Mouse (Mus musculus) liver, embryonic 11.5 days (tissue): ENCODE results near the gene Dst. TPM values are rescaled to one million over a fixed set of nuclear protein-coding genes. Genes with fewer than 3 reads are reported as not detected.

Source experiments
- ATAC-seq: fragments of 200-750 bp; cut with Nextera tagmentation; replicated peaks from 2 replicates; pipeline ENCODE4 v1.8.0; 2017; ENCODE audit warnings: moderate number of reproducible peaks, mild to moderate bottlenecking, moderate TSS enrichment, moderate library complexity; ENCODE audit not compliant: low FRiP score
- DNase-seq: peaks from one replicate; pipeline ENCODE4 v3.0.0-alpha.2; 2017; ENCODE audit warnings: low spot score
- H3K27ac ChIP-seq: fragments of 300-500 bp; sonication (generic); 2 replicates; pipeline ENCODE4 v1.5.1; 2014; ENCODE audit warnings: mild to moderate bottlenecking, low read depth, low read length, control low read depth
- H3K27me3 ChIP-seq: fragments of 300-500 bp; sonication (generic); replicated peaks from 2 replicates; pipeline ENCODE4 v1.6.1; 2014; ENCODE audit warnings: low read length, mixed read lengths; ENCODE audit not compliant: control insufficient read depth, insufficient read depth
- H3K36me3 ChIP-seq: fragments of 300-500 bp; sonication (generic); 2 replicates; pipeline ENCODE4 v1.6.1; 2014; ENCODE audit warnings: mild to moderate bottlenecking, low read length, moderate library complexity, mixed read lengths; ENCODE audit not compliant: control insufficient read depth, insufficient read depth
- H3K4me1 ChIP-seq: fragments of 300-500 bp; sonication (generic); replicated peaks from 2 replicates; pipeline ENCODE4 v1.6.1; 2014; ENCODE audit warnings: low read length, mixed read lengths; ENCODE audit not compliant: control insufficient read depth, insufficient read depth
- H3K4me2 ChIP-seq: fragments of 300-500 bp; sonication (generic); 2 replicates; pipeline ENCODE4 v1.6.1; 2014; ENCODE audit warnings: mild to moderate bottlenecking, control low read depth, moderate library complexity
- H3K4me3 ChIP-seq: fragments of 300-500 bp; sonication (generic); 2 replicates; pipeline ENCODE4 v1.5.1; 2014; ENCODE audit warnings: low read depth, low read length, control low read depth
- H3K9ac ChIP-seq: fragments of 300-500 bp; sonication (generic); 2 replicates; pipeline ENCODE4 v1.6.1; 2014; ENCODE audit warnings: low read depth, low read length, control low read depth
- H3K9me3 ChIP-seq: fragments of 300-500 bp; sonication (generic); 2 replicates; pipeline ENCODE4 v1.6.1; 2016; ENCODE audit warnings: low read length, inconsistent platforms, mixed read lengths; ENCODE audit not compliant: control insufficient read depth
- WGBS: fragments of 180-500 bp; shearing (Covaris S2); extraction: QIAGEN DNeasy Blood & Tissue Kit; methylation state at CpG from one replicate; pipeline ENCODE4 v1.1.7; 2014; 5-methylcytosine and 5-hydroxymethylcytosine counted together
- polyA plus RNA-seq: library from polyadenylated mRNA; unstranded; fragments of >200 nt; fragmentation: Nextera tagmentation; extraction: Ambion mirVana; gene quantifications from 2 replicates; pipeline ENCODE4 v1.2.1, GENCODE M21; 2014

Gene Dst
- polyA plus RNA-seq, 1 experiment from 2014 or later = 9.4 TPM

DNA sequence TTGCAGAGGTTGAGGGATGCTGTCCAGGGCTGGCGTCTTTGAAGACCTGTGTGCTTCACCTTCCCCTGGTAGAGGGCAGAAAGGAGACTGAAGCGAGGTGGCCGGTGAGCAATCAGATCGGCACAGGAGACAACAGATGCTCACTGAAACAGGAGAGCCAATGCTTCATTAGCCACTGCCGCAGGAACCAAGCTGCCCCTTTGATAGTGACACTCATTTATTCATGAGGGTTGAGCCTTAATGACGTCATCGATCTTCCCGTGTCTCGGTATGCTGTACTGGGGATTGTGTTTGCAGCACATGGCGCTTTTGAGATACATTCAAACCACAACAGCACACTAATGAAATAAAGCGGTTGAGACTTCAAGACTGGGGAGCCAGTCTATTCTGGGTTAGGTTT, 250.8 kb downstream of the Dst start:
- Histone ChIP-seq H3K27me3 (no peaks in the 10 kb centered on the region), H3K27ac (no peak overlapping the region), H3K4me3 (no peak overlapping the region), H3K4me1 (no peaks in the 10 kb centered on the region), H3K9me3 (no peaks in the 10 kb centered on the region), H3K4me2 (no peak overlapping the region), H3K9ac (no peak overlapping the region), H3K36me3 (no peaks in the 10 kb centered on the region)
- no peak for DNase-seq
- WGBS = 77% methylated on average over 11 of the region's 11 CpGs
- no peak for ATAC-seq

DNA sequence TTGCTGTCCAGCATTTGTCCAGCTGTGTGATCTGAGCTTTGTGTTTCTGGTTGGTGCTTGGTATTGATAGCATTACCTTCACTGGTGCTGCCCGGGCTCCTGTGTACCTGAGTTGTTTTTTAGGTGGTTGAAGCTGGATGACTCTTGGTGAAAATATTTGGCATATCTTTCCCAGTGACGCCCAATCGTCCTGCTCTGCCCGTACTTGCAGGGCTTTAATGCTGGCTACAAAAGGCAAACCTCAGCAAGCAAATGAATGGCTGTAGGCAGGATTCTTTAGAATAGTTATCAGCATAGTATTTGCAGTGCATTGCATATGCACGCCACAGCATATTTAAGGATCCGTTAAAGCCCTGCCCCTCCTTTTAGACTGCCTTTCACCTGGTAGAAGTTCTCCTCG, 251.9 kb downstream of the Dst start:
- no peak overlapping the region for H3K4me3 ChIP-seq
- no peaks in the 10 kb centered on the region for H3K27me3 ChIP-seq
- WGBS = 82% methylated on average over 7 of the region's 7 CpGs
- no peak overlapping the region for H3K27ac ChIP-seq
- no peak for DNase-seq
- H3K9me3 ChIP-seq = no peaks in the 10 kb centered on the region
- H3K36me3 ChIP-seq = no peaks in the 10 kb centered on the region
- no peak for ATAC-seq
- no peak overlapping the region for H3K4me2 ChIP-seq
- H3K9ac ChIP-seq = no peak overlapping the region
- no peaks in the 10 kb centered on the region for H3K4me1 ChIP-seq

DNA sequence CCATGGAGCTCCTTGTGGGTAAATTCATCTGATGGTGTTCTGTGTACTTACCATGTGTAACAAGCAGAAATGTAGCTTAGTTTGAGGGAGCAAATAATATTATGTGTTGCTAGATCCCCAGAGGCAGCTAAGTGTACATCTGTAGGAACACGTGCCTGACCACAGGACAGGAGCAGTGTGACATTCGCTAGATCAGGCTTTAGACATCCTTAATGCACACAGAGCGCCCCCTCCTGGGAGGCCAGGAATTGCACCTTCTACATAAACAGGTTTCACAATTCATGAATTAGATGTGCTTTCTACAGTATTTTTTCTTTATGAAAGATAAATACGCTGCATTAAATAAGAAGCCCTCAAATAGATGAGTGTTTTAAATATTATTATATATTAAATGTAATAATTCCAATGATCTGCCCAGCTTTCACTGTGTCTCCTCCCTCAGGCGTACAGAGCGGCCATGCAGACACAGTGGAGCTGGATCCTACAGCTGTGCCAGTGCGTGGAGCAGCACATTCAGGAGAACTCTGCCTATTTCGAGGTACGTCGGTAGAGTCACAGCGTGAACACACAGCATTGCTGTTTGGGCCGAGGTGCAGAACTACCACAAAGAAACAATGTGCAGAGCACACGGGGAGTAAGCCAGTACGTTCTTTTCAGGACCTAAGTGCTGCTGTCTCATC, 256.7 kb downstream of the Dst start:
- Histone ChIP-seq H3K9ac (no peak overlapping the region), H3K4me2 (no peak overlapping the region), H3K36me3 (no peaks in the 10 kb centered on the region; the same call in 1 of the 2 replicates), H3K27me3 (no peaks in the 10 kb centered on the region), H3K4me1 (no peaks in the 10 kb centered on the region), H3K27ac (no peak overlapping the region), H3K4me3 (no peak overlapping the region), H3K9me3 (no peaks in the 10 kb centered on the region)
- whole genome bisulfite sequencing = 65% methylated on average over 14 of the region's 14 CpGs
- DNase-seq = peak; percentile 47
- ATAC-seq = no peak

DNA sequence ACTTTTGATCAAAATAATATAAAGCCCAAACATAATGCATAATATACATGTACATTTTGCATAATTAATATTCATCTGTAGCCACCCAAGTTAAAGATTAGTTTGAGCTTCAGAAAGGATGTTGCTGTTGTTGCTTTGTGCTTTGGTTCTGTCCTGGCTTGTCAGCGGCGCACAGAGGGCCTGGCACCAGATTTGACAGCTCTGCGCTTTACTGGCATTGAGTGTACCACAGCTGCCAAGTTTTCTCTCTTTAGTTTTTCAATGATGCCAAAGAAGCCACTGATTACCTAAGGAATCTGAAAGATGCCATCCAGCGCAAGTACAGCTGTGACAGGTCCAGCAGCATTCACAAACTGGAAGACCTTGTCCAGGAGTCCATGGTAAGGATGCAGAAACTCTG, 257.9 kb downstream of the Dst start:
- no peak overlapping the region for H3K4me3 ChIP-seq
- WGBS = 90% methylated on average over 4 of the region's 4 CpGs
- no peaks in the 10 kb centered on the region; the same call in 1 of the 2 replicates for H3K36me3 ChIP-seq
- no peaks in the 10 kb centered on the region for H3K4me1 ChIP-seq
- H3K27me3 ChIP-seq = no peaks in the 10 kb centered on the region
- DNase-seq (no peak), ATAC-seq (no peak)
- no peak overlapping the region for H3K9ac ChIP-seq
- H3K9me3 ChIP-seq = no peaks in the 10 kb centered on the region
- no peak overlapping the region for H3K27ac ChIP-seq
- no peak overlapping the region for H3K4me2 ChIP-seq

DNA sequence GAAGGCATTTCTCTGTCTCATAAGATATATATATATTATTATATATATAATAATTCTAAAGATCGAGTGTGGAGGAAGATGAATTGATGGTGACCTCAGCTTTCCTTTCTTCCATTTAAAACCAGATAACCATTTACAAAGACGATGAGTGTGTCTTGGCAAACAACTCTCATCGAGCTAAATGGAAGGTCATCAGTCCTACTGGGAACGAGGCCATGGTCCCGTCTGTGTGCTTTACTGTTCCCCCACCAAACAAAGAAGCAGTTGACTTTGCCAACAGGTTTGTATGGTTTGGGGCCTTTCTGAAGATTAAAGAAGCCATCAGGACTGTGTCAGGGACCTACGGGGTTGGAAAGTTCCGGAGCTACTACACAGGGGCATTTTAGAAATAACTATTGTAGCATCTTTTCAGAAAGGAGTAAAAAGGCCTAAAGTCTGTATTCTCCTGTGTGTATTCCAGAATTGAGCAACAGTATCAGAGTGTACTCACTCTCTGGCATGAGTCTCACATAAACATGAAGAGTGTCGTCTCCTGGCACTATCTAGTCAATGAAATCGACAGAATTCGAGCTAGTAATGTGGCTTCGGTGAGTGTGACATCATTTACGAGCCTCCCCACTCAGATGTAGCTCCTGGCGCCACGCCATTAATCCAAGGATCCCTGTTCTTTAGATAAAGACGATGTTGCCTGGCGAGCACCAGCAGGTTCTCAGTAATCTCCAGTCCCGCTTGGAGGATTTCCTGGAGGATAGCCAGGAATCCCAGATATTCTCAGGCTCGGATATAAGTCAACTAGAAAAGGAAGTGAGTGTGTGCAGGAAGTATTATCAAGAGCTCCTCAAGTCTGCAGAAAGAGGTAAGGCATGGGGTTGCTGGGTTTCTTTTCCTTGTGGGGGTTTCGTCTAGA, 259.4 kb downstream of the Dst start:
- DNase-seq (no peak), ATAC-seq (no peak)
- Histone ChIP-seq H3K9me3 (no peaks in the 10 kb centered on the region), H3K9ac (no peak overlapping the region), H3K36me3 (no peaks in the 10 kb centered on the region; the same call in 1 of the 2 replicates), H3K4me1 (no peaks in the 10 kb centered on the region), H3K27me3 (no peaks in the 10 kb centered on the region), H3K4me3 (no peak overlapping the region), H3K27ac (no peak overlapping the region), H3K4me2 (no peak overlapping the region)
- WGBS = 71% methylated on average over 19 of the region's 19 CpGs

GRCm38 (mm10) chr1:34169086-34169485, 261.1 kb downstream of the Dst start:
- Histone ChIP-seq H3K9ac (no peak overlapping the region), H3K4me1 (no peaks in the 10 kb centered on the region), H3K4me2 (no peak overlapping the region), H3K4me3 (no peak overlapping the region), H3K9me3 (no peaks in the 10 kb centered on the region), H3K27me3 (no peaks in the 10 kb centered on the region), H3K36me3 (no peaks in the 10 kb centered on the region; the same call in 1 of the 2 replicates), H3K27ac (no peak overlapping the region)
- WGBS = 86% methylated on average over 12 of the region's 12 CpGs
- no peak for DNase-seq
- no peak for ATAC-seq

DNA sequence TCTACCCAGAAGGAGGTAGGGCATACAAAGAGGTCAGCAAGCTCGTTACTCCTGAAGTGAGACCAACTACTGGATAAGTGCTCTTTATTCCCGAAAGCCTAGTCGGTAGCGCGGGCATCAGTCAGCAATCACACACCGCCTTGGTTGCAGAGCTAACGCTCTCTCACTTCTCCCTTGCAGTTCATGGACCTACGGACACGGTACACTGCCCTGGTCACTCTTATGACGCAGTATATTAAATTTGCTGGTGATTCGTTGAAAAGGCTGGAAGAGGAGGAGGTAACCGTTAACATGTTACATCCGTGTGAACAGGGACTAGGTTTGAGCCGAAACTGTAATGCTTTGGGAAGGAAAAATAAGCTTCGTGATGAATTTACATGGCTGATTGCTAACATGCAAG, 266.5 kb downstream of the Dst start:
- WGBS = 93% methylated on average over 15 of the region's 15 CpGs

GRCm38 (mm10) chr1:34174961-34175360, 266.9 kb downstream of the Dst start:
- Histone ChIP-seq H3K4me3 (no peak overlapping the region), H3K4me2 (no peak overlapping the region), H3K9ac (no peak overlapping the region), H3K27me3 (no peaks in the 10 kb centered on the region), H3K27ac (no peak overlapping the region), H3K36me3 (peaks cover 5% of the 10 kb centered on the region; the same call in 1 of the 2 replicates), H3K4me1 (no peaks in the 10 kb centered on the region), H3K9me3 (no peaks in the 10 kb centered on the region)
- no peak for DNase-seq
- WGBS = 78% methylated on average over 8 of the region's 8 CpGs
- no peak for ATAC-seq

More for the DNA sequence above, 266.5 kb downstream of the Dst start:
- Histone ChIP-seq H3K4me2 (no peak overlapping the region), H3K27ac (no peak overlapping the region), H3K9me3 (no peaks in the 10 kb centered on the region), H3K9ac (no peak overlapping the region), H3K36me3 (peaks cover 5% of the 10 kb centered on the region; the same call in 1 of the 2 replicates), H3K4me3 (no peak overlapping the region), H3K27me3 (no peaks in the 10 kb centered on the region), H3K4me1 (no peaks in the 10 kb centered on the region)
- no peak for DNase-seq
- ATAC-seq = no peak
